Mouse (Mus musculus) midbrain, postnatal 0 days (tissue): ENCODE data around the gene 5730596B20Rik. TPM values are rescaled to one million over a fixed set of nuclear protein-coding genes. Genes with fewer than 3 reads are reported as not detected.

Experiments
- ATAC-seq: fragments of 200-750 bp; cut with Nextera tagmentation; 2 replicates; pipeline ENCODE4 v1.8.0; 2017; ENCODE audit warnings: moderate number of reproducible peaks, mild to moderate bottlenecking, moderate TSS enrichment, moderate library complexity; ENCODE audit not compliant: low FRiP score
- DNase-seq: peaks from one replicate; pipeline ENCODE4 v3.0.0-alpha.2; 2015; ENCODE audit warnings: low spot score
- H3K27ac ChIP-seq: fragments of 300-500 bp; sonication (generic); 2 replicates; pipeline ENCODE4 v1.5.1; 2014; ENCODE audit warnings: low read depth, mild to moderate bottlenecking, low read length, mixed read lengths
- H3K27me3 ChIP-seq: fragments of 300-500 bp; sonication (generic); 2 replicates; pipeline ENCODE4 v1.6.1; 2014; ENCODE audit warnings: low read length, control low read depth, mixed read lengths; ENCODE audit not compliant: insufficient read depth
- H3K36me3 ChIP-seq: fragments of 300-500 bp; sonication (generic); 2 replicates; pipeline ENCODE4 v1.6.1; 2014; ENCODE audit warnings: low read length, control low read depth, mixed read lengths; ENCODE audit not compliant: insufficient read depth
- H3K4me1 ChIP-seq: fragments of 300-500 bp; sonication (generic); 2 replicates; pipeline ENCODE4 v1.6.1; 2014; ENCODE audit warnings: mild to moderate bottlenecking, control low read depth, antibody characterized with exemption, low read length, mixed read lengths; ENCODE audit not compliant: insufficient read depth
- H3K4me2 ChIP-seq: fragments of 300-500 bp; sonication (generic); 2 replicates; pipeline ENCODE4 v1.6.1; 2014; ENCODE audit warnings: low read depth, mild to moderate bottlenecking, low read length, mixed read lengths; ENCODE audit not compliant: poor library complexity, severe bottlenecking
- H3K4me3 ChIP-seq: fragments of 300-500 bp; sonication (generic); 2 replicates; pipeline ENCODE4 v1.5.1; 2014; ENCODE audit warnings: low read depth, mild to moderate bottlenecking, low read length, moderate library complexity
- H3K9ac ChIP-seq: fragments of 300-500 bp; sonication (generic); replicated peaks from 2 replicates; pipeline ENCODE4 v1.6.1; 2014; ENCODE audit warnings: mild to moderate bottlenecking, low read length, moderate library complexity, mixed read lengths; ENCODE audit not compliant: poor library complexity, severe bottlenecking
- H3K9me3 ChIP-seq: fragments of 300-500 bp; sonication (generic); 2 replicates; pipeline ENCODE4 v1.6.1; 2016; ENCODE audit warnings: low read length, control low read depth
- CTCF ChIP-seq: IDR thresholded peaks from 2 replicates; pipeline ENCODE4 v1.5.1; 2016; ENCODE audit warnings: antibody characterized with exemption, mild to moderate bottlenecking
- WGBS: fragments of 180-500 bp; shearing (Covaris S2); extraction: QIAGEN DNeasy Blood & Tissue Kit; methylation state at CpG from one replicate; pipeline ENCODE4 v1.1.7; 2014; 5-methylcytosine and 5-hydroxymethylcytosine counted together
- polyA plus RNA-seq: library from polyadenylated mRNA; unstranded; fragments of >200 nt; fragmentation: Nextera tagmentation; extraction: Ambion mirVana; gene quantifications from 2 replicates; pipeline ENCODE4 v1.2.1, GENCODE M21; 2015
- total RNA-seq: library from RNA; depleted of rRNA; stranded (reverse); fragments of >200 nt; gene quantifications from 2 replicates; pipeline ENCODE4 v1.2.3, GENCODE M21; 2014

Gene 5730596B20Rik
- total and polyA plus RNA-seq, 2 experiments from 2014 or later: not detected

GRCm38 (mm10) chr6:52182793-52183192 is 5.5 kb downstream of the 5730596B20Rik start:
- H3K9me3 ChIP-seq: no peaks in the 10 kb centered on the region
- ATAC-seq (no peak), DNase-seq (no peak)
- H3K27me3 ChIP-seq: peaks cover 97% of the 10 kb centered on the region
- no peak overlapping the region for H3K4me2 ChIP-seq
- H3K9ac ChIP-seq: no peak overlapping the region
- H3K4me3 ChIP-seq: no peak overlapping the region
- no peak for TF ChIP-seq CTCF
- H3K36me3 ChIP-seq: no peaks in the 10 kb centered on the region
- no peak overlapping the region for H3K27ac ChIP-seq
- WGBS: 11% methylated on average over 1 of the region's 1 CpGs
- H3K4me1 ChIP-seq: no peaks in the 10 kb centered on the region

GRCm38 (mm10) chr6:52183311-52184080 is 6.2 kb downstream of the 5730596B20Rik start:
- H3K4me3 ChIP-seq: no peak overlapping the region
- no peak overlapping the region for H3K27ac ChIP-seq
- H3K27me3 ChIP-seq: peaks cover 97% of the 10 kb centered on the region
- no peak overlapping the region for H3K9ac ChIP-seq
- 10% methylated on average over 10 of the region's 10 CpGs for WGBS
- no peak for DNase-seq
- no peak overlapping the region for H3K4me2 ChIP-seq
- H3K4me1 ChIP-seq: no peaks in the 10 kb centered on the region
- no peak for TF ChIP-seq CTCF
- no peak for ATAC-seq
- no peaks in the 10 kb centered on the region for H3K9me3 ChIP-seq
- H3K36me3 ChIP-seq: no peaks in the 10 kb centered on the region

- Histone ChIP-seq H3K4me3 (no peak overlapping the region), H3K27me3 (peaks cover 97% of the 10 kb centered on the region), H3K4me2 (no peak overlapping the region), H3K4me1 (no peaks in the 10 kb centered on the region), H3K9ac (no peak overlapping the region), H3K36me3 (no peaks in the 10 kb centered on the region), H3K9me3 (no peaks in the 10 kb centered on the region), H3K27ac (no peak overlapping the region)
- TF ChIP-seq CTCF: no peak
- ATAC-seq (no peak), DNase-seq (no peak)
- 2% methylated on average over 6 of the region's 6 CpGs for WGBS
Measured at GRCm38 (mm10) chr6:52184668-52185067, 7.4 kb downstream of the 5730596B20Rik start.

DNA sequence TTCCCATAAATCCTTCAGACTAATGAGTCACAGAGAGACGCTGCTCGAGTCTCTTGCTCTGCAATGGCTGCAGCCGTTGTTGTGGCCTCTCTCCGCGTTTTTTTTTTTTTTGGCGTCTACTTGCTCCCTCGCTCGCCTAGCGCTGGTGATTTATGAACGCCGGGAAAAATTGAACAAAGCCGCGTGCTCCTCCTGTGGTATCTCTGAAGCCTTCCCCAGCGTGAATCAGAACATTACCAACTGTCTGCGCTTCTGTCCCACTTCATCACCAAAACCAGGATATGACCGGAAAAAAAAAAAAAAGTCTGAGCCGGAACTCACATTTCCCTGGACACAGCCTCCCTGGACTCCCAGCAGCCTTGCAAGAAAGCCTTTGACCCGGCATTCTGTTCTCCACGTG is 7.9 kb downstream of the 5730596B20Rik start:
- ATAC-seq: no peak
- no peak for TF ChIP-seq CTCF
- H3K9me3 ChIP-seq: no peaks in the 10 kb centered on the region
- H3K4me3 ChIP-seq: no peak overlapping the region
- no peaks in the 10 kb centered on the region for H3K4me1 ChIP-seq
- no peak overlapping the region for H3K27ac ChIP-seq
- no peaks in the 10 kb centered on the region for H3K36me3 ChIP-seq
- WGBS: 2% methylated on average over 19 of the region's 19 CpGs
- H3K4me2 ChIP-seq: no peak overlapping the region
- peaks cover 97% of the 10 kb centered on the region for H3K27me3 ChIP-seq
- no peak for DNase-seq
- H3K9ac ChIP-seq: no peak overlapping the region

DNA sequence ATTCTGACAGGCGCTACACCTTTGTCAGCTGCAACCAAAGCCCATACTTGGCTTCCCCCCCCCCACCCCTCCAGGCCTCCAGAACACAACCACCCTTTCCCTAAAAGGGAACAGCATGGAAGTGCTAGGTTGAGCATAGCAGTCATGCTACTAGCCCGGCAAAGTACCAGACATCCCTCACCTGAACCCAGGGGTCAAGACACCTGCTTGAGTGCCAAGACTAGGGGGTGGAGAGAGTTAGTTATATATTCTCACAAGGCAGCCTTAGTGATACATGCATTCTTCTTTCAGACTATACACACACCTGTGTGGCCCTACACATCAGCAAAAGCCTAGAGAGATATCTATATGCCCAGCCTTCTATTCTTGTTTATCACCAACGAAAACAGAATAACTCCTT is 8.5 kb downstream of the 5730596B20Rik start:
- DNase-seq (no peak), ATAC-seq (no peak)
- Histone ChIP-seq H3K9me3 (no peaks in the 10 kb centered on the region), H3K27me3 (peaks cover 97% of the 10 kb centered on the region), H3K9ac (no peak overlapping the region), H3K36me3 (no peaks in the 10 kb centered on the region), H3K4me3 (no peak overlapping the region), H3K4me1 (no peaks in the 10 kb centered on the region), H3K4me2 (no peak overlapping the region), H3K27ac (no peak overlapping the region)
- 10% methylated on average over 3 of the region's 3 CpGs for WGBS
- TF ChIP-seq CTCF: no peak

- H3K4me1 ChIP-seq: no peaks in the 10 kb centered on the region
- H3K27ac ChIP-seq: no peak overlapping the region
- no peak overlapping the region for H3K4me3 ChIP-seq
- 3% methylated on average over 1 of the region's 1 CpGs for WGBS
- no peak for TF ChIP-seq CTCF
- no peak overlapping the region for H3K4me2 ChIP-seq
- H3K9me3 ChIP-seq: no peaks in the 10 kb centered on the region
- no peaks in the 10 kb centered on the region for H3K36me3 ChIP-seq
- ATAC-seq: no peak
- H3K27me3 ChIP-seq: peaks cover 97% of the 10 kb centered on the region
- H3K9ac ChIP-seq: no peak overlapping the region
- no peak for DNase-seq
Measured at GRCm38 (mm10) chr6:52186500-52186899, 9.2 kb downstream of the 5730596B20Rik start.
